Mouse (Mus musculus) cerebellum, postnatal 14 days (tissue): ENCODE measurements around the gene Gmds.

Experiments used
- DNase-seq, 2 experiments: peaks; one replicate each; pipeline ENCODE4 v3.0.0; 2021; ENCODE audit warnings: mixed read lengths in 2 of 2

Gene Gmds

GRCm38 (mm10) chr13:32158240-32158639, 180.3 kb downstream of the Gmds start:
- DNase-seq, result no peak

- peak; percentile 41 to 73 for DNase-seq
Measured at GRCm38 (mm10) chr13:32145916-32146315, 192.6 kb downstream of the Gmds start.

- DNase-seq, result peak in 1 of 2 experiments; percentile 27
Measured at GRCm38 (mm10) chr13:32145179-32145578, 193.4 kb downstream of the Gmds start.

GRCm38 (mm10) chr13:32143651-32144050, 194.9 kb downstream of the Gmds start:
- DNase-seq, result no peak

GRCm38 (mm10) chr13:32134663-32135273, 203.8 kb downstream of the Gmds start:
- no peak for DNase-seq

- no peak for DNase-seq
Measured at GRCm38 (mm10) chr13:32129970-32130369, 208.6 kb downstream of the Gmds start.

GRCm38 (mm10) chr13:32118386-32118785, 220.2 kb downstream of the Gmds start:
- no peak for DNase-seq

- no peak for DNase-seq
Measured at GRCm38 (mm10) chr13:32115468-32115867, 223.1 kb downstream of the Gmds start.

GRCm38 (mm10) chr13:32113875-32114274, 224.7 kb downstream of the Gmds start:
- no peak for DNase-seq

- DNase-seq, result peak; percentile 4 to 15
Measured at GRCm38 (mm10) chr13:32088303-32088977, 250.1 kb downstream of the Gmds start.

- DNase-seq, result no peak
Measured at GRCm38 (mm10) chr13:32080520-32081249, 257.9 kb downstream of the Gmds start.

- no peak for DNase-seq
Measured at GRCm38 (mm10) chr13:32073630-32074029, 264.9 kb downstream of the Gmds start.

GRCm38 (mm10) chr13:32055321-32055720, 283.2 kb downstream of the Gmds start:
- no peak for DNase-seq

GRCm38 (mm10) chr13:32053587-32053986, 285.0 kb downstream of the Gmds start:
- no peak for DNase-seq

- DNase-seq, result no peak
Measured at GRCm38 (mm10) chr13:32047980-32048959, 290.3 kb downstream of the Gmds start.

GRCm38 (mm10) chr13:32046961-32047360, 291.6 kb downstream of the Gmds start:
- no peak for DNase-seq

GRCm38 (mm10) chr13:32042748-32043147, 295.8 kb downstream of the Gmds start:
- peak in 1 of 2 experiments; percentile 7 for DNase-seq

GRCm38 (mm10) chr13:32040822-32041221, 297.7 kb downstream of the Gmds start:
- DNase-seq, result no peak

- DNase-seq, result no peak
Measured at GRCm38 (mm10) chr13:32036902-32037301, 301.6 kb downstream of the Gmds start.

GRCm38 (mm10) chr13:32034799-32035448, 303.6 kb downstream of the Gmds start:
- no peak for DNase-seq

- DNase-seq, result peak in 1 of 2 experiments; percentile 14
Measured at GRCm38 (mm10) chr13:32034139-32034538, 304.4 kb downstream of the Gmds start.
